Mouse (Mus musculus) cerebellum, adult 2 months (tissue): ENCODE data around the gene Pm20d1. TPM values are rescaled to one million over a fixed set of nuclear protein-coding genes. Genes with fewer than 3 reads are reported as not detected.
A peak's percentile ranks its signal among the peaks of the same experiment; 100 is the strongest.

Experiments used
- DNase-seq, 2 experiments: peaks; one replicate each; pipeline ENCODE4 v3.0.0; 2021
- H3K27ac ChIP-seq: fragments of 200-500 bp; 2 replicates; pipeline ENCODE4 v1.5.1; 2012; ENCODE audit warnings: low read length, control low read depth, inconsistent platforms; ENCODE audit not compliant: insufficient read depth
- H3K27me3 ChIP-seq: fragments of 200-500 bp; 2 replicates; pipeline ENCODE4 v1.6.1; 2012; ENCODE audit warnings: inconsistent platforms, mild to moderate bottlenecking, low read length, moderate library complexity; ENCODE audit not compliant: control insufficient read depth, insufficient read depth
- H3K4me1 ChIP-seq: fragments of 200-500 bp; 2 replicates; pipeline ENCODE4 v1.6.1; 2011; ENCODE audit warnings: low read length; ENCODE audit not compliant: control insufficient read depth, insufficient read depth
- H3K4me3 ChIP-seq: fragments of 200-500 bp; replicated peaks from 2 replicates; pipeline ENCODE3; 2011; ENCODE audit warnings: mild to moderate bottlenecking, low read depth, low read length, control low read depth; ENCODE audit not compliant: insufficient read depth
- CTCF ChIP-seq: fragments of 200-500 bp; IDR thresholded peaks from 2 replicates; pipeline ENCODE4 v1.5.1; 2011; ENCODE audit warnings: low read depth, mild to moderate bottlenecking, control low read depth, low read length, moderate library complexity, borderline replicate concordance; ENCODE audit not compliant: insufficient read depth
- POLR2A ChIP-seq: fragments of 200-500 bp; IDR thresholded peaks from 2 replicates; pipeline ENCODE4 v1.6.1; 2011; ENCODE audit warnings: low read length, control low read depth, borderline replicate concordance; ENCODE audit not compliant: insufficient read depth
- WGBS: fragments of 180-500 bp; shearing (Covaris S2); methylation state at CpG from one replicate; pipeline ENCODE4 v1.1.7; 2018; 5-methylcytosine and 5-hydroxymethylcytosine counted together
- polyA plus RNA-seq: library from polyadenylated mRNA; depleted of rRNA; stranded (reverse); fragments of >200 nt; gene quantifications from 2 replicates; pipeline ENCODE4 v1.2.3, GENCODE M21; 2012

Pm20d1 gene
- polyA plus RNA-seq, 1 experiment = 2.1 TPM

DNA sequence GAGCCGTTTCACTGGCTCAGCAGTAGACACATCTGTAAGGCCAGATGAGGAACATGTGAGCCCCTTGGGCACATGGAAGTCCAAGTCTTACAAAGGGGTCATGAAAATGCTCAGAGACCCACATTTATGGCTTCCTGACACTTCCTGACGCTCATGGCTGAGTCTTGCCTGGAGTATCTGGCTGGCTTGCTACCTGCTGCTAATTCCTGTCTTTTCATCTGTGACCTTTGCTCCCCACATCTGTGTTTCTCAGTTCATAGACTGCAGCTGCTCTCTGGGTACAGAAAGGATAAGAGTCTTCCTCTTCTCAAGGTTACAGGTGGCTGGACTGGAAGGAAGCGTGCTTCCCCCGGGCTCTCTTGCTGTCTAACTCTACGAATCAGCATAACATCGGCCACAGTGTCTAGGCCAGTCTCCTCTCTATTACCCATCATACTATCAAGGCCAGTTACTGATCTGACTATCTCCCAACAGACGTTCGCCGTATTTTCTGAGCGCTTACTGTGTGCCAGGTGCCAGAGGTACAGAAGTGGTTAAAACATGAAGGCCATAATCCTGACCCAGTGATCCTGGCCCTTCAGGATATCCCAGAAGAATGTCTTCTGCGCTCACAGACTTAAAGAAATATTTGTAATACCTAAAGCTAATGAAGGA, 27.5 kb downstream of the Pm20d1 start:
- DNase-seq = no peak
- Histone ChIP-seq H3K4me3 (no peak overlapping the region), H3K27me3 (no peaks in the 10 kb centered on the region), H3K4me1 (peaks cover 12% of the 10 kb centered on the region), H3K27ac (no peak overlapping the region)
- WGBS = 91% methylated on average over 11 of the region's 11 CpGs
- TF ChIP-seq POLR2A = no peak
- no peak for TF ChIP-seq CTCF

DNA sequence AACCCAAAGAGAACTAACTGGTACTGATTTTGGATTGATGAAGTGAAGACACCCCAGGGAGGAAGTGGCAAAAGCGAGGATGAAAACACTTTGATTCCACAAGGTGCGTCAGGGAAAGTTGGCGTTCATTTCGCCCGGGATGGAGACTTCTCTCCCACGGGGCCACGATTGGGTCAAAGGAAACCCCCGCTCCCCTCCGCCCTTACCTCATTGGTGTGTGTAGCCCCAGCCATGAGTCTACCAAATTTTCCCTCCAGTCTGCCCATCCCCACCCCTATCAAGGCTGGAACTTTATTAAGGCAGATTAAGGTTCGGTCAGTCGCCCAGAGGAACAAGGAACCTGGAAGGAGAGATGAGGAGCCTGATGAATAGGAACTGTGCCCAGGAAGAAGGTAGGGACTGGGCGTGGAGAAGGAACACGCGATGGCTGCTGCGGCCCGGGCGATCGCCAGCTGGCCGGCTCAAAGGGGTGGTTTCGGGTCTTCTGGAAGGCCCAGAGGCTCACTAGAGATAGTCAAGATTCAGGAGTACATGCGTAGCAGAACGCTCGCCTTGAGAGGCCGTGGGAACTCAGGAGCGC, 30.1 kb downstream of the Pm20d1 start, which contains the start of gene Slc41a1:
Gene Slc41a1 (plus strand): TSS at position 287 of the 580 bp plus-strand sequence.
- WGBS = 2% methylated on average over 25 of the region's 25 CpGs
- H3K4me1 ChIP-seq = peaks cover 33% of the 10 kb centered on the region
- no peak for DNase-seq
- H3K4me3 ChIP-seq = peak within 1 kb of the TSS; percentile 79
- TF ChIP-seq POLR2A = no peak
- H3K27ac ChIP-seq = peak within 1 kb of the TSS; percentile 94
- H3K27me3 ChIP-seq = no peaks in the 10 kb centered on the region

DNA sequence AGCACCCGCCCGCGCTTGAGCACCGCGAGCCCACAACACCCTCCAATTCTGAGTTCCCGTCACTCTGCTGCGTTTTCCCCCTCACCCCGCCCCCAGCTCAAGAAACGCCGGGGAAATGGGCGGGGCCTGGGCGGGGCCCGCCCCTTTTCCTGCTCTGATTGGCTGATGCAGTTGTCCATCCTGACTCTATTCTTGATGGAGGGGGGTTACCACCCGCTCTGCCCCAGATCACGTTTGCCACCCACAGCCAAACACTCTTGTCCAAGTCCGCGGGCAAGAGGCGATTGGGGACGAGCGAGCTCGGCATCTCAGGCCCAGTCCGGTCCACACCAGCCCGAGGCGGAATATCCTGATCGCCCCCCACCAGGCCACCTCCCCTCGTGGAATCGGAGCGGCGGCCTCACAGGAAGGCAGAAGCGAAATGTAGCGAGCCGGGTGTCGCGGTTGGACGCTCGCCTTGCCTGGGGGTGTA, 30.6 kb downstream of the Pm20d1 start:
- Histone ChIP-seq H3K27me3 (no peaks in the 10 kb centered on the region), H3K4me1 (peaks cover 34% of the 10 kb centered on the region), H3K27ac (peak overlapping the region; percentile 94), H3K4me3 (peak overlapping the region; percentile 79)
- under 1% methylated on average over 36 of the region's 36 CpGs for WGBS
- TF ChIP-seq POLR2A (peak; percentile 94), CTCF (no peak)
- peak; percentile 95 for DNase-seq

DNA sequence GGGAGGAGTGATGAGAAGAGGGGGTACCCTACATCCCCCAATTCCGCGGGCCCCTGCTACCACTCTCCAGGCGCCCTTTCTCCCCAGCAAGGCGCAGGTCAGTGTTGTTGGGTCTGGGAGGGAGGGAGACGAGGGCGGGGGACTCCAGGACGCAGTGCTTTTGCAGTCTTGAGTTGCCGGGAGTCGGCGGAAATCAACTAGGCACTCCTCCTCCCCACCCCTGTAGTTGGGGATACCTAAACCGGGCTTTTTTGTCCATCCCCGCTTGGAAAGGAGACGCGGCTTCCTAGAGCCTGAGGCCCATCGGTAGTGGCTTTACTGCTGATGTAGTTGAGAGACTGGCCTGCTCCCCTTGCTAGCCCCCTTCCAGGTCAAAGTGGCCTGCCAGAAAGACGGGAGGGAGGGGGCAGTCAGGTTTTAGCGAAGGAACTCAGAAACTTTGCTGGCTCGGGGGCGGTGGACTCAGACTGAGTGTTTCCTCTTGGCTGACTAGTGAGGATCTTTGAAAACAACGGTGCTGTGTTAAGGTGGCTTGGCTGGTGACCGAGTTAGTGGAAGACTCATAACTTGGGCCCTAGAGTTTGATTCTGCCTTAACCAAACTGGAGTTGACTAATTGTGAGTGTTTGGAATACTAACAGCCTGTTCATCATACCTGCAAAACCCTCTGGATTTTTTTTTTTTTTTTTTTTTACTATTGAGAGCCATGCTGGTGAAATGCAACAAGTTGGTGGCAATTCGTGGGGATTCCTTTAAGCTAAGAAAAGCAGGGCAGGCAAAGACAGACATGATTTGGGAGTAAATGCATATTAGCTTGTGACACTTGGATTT, 31.3 kb downstream of the Pm20d1 start:
- Histone ChIP-seq H3K4me1 (peaks cover 37% of the 10 kb centered on the region), H3K27ac (peak overlapping the region; percentile 94), H3K4me3 (peak overlapping the region; percentile 79), H3K27me3 (no peaks in the 10 kb centered on the region)
- DNase-seq = peak in 1 of 2 experiments; percentile 46
- 1% methylated on average over 22 of the region's 22 CpGs for WGBS
- TF ChIP-seq CTCF (no peak), POLR2A (no peak)

DNA sequence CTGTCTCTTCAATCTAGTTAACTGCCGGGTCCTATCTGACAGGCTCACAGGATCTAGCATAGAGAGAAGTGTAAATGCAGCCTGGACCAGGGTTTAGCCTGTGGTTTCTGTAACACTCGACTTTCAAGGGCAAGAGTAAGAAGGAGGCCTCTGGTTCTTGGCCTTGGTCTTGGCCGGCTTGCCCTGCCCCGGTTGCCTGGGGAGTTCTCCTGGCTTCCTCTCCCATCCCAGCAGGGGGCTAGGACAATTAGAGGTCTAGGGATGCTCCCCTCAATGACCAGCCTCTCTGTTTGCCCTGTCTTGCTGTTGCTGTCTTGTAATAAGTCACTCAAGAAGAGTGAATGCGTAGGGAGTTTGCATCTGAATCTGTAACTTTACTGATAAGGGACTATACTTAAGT, 32.1 kb downstream of the Pm20d1 start:
- peaks cover 37% of the 10 kb centered on the region for H3K4me1 ChIP-seq
- peak; percentile 38 to 47 for DNase-seq
- H3K4me3 ChIP-seq = peak overlapping the region; percentile 79
- H3K27ac ChIP-seq = no peak overlapping the region
- WGBS = 28% methylated on average over 5 of the region's 5 CpGs
- TF ChIP-seq POLR2A (no peak), CTCF (no peak)
- no peaks in the 10 kb centered on the region for H3K27me3 ChIP-seq

DNA sequence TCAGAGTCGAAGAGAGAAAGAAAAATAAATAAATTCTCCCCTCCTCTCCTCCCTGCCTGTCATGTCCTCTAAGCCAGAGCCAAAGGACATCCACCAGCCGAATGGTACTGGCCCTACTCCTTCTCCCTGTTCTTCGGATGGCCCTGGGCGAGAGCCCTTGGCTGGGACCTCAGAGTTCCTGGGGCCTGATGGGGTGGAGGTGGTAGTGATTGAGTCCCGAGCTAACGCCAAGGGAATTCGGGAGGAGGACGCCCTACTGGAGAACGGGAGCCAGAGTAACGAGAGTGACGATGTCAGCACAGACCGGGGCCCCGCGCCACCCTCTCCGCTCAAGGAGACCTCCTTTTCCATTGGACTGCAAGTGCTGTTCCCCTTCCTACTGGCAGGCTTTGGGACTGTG, 33.4 kb downstream of the Pm20d1 start:
- WGBS = 74% methylated on average over 15 of the region's 15 CpGs
- H3K27ac ChIP-seq = no peak overlapping the region
- peaks cover 37% of the 10 kb centered on the region for H3K4me1 ChIP-seq
- H3K4me3 ChIP-seq = no peak overlapping the region
- DNase-seq = peak; percentile 27 to 32
- H3K27me3 ChIP-seq = no peaks in the 10 kb centered on the region
- TF ChIP-seq CTCF (no peak), POLR2A (no peak)

DNA sequence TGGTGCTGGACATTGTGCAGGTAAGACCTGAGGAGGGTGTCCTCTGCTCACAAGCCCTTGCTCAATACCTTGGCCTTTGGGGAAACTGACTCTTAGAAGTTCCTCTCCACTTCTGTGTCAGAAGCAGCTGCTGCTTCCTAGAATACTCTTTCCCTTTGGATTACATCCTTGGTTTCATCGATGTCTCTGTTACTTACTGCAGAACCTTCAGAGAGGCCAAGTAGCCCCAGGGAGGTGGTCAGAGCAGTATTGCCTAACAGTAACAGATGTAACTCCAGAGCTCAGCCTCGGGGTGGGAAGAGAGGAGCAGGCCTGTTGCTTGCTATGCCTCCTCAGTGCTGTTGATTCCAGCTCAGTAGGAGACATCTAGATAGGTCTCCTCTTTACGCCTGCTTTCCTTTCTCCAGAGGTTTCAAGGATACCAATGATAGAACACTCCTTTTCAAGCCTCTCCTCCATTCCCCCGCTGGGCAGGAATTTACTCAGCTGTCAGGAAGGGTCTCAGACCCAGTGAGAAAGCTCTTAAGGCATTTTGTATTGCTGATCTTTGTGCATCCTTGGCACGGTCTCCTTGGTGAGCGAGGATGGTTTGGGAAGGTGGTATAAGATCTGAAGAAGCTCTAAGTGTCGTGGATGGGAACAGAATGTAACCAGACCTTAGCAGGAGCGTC, 33.9 kb downstream of the Pm20d1 start:
- 64% methylated on average over 8 of the region's 8 CpGs for WGBS
- H3K27me3 ChIP-seq = no peaks in the 10 kb centered on the region
- peak in 1 of 2 experiments; percentile 1 for DNase-seq
- H3K4me1 ChIP-seq = peaks cover 37% of the 10 kb centered on the region
- H3K27ac ChIP-seq = no peak overlapping the region
- H3K4me3 ChIP-seq = peak overlapping the region; percentile 9
- no peak for TF ChIP-seq CTCF
- no peak for TF ChIP-seq POLR2A
